Mouse (Mus musculus): Measurements from ENCODE around the gene Srsf10. TPM values are rescaled to one million over a fixed set of nuclear protein-coding genes. Genes with fewer than 3 reads are reported as not detected.

Srsf10 gene
- 233 and 249 TPM in 2 replicates for polyA plus RNA-seq (2014; fragmentation: Nextera tagmentation; extraction: Ambion mirVana)

GRCm38 (mm10) chr4:135855536-135856222 lies at the start of gene Srsf10:
Gene Srsf10 (plus strand): TSS chr4:135855747.
- Histone ChIP-seq H3K36me3 (ENCODE audit: control insufficient read depth, insufficient read depth, low read length) (peaks cover 3% of the 10 kb centered on the region; the same call in 1 of the 2 replicates), H3K27ac (ENCODE audit: low read depth, low read length) (peak within 1 kb of the TSS; percentile 97), H3K27me3 (replicated peaks; ENCODE audit: control insufficient read depth, insufficient read depth, low read length) (no peaks in the 10 kb centered on the region), H3K4me2 (peak within 1 kb of the TSS; percentile 98), H3K4me1 (replicated peaks; ENCODE audit: control insufficient read depth, insufficient read depth, low read length) (peaks cover 51% of the 10 kb centered on the region), H3K9ac (ENCODE audit: low read depth, low read length) (peak within 1 kb of the TSS; percentile 98), H3K9me3 (ENCODE audit: control insufficient read depth, low read length) (no peaks in the 10 kb centered on the region), H3K4me3 (ENCODE audit: low read depth, low read length) (peak within 1 kb of the TSS; percentile 99)
- peak; percentile 98 for DNase-seq (ENCODE audit: low spot score)
- ATAC-seq (replicated peaks; ENCODE audit: low FRiP score) = peak; percentile 93
- 0% methylated on average over 67 of the region's 67 CpGs for WGBS

DNA sequence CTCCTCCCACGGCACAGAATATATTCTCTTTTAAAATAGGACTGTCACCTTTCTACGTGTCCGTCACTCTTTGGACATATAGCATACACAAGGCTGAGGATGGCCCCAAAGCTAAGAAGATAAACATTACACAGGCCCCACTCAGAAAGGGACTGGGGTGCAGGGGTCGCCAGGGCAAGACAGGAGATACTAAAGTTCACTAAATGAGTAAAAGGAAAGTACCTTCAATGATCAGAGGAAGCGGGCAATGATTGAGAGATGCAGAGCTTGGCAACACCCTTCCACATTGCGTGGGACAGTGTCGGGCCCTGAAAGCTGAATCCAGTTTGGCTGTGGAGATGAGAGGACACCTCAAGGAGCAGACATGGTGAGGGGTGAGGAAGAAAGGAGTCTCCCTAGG lies 40.7 kb upstream of the Srsf10 start:
- WGBS = 77% methylated on average over 7 of the region's 7 CpGs
- H3K4me3 ChIP-seq (ENCODE audit: low read depth, low read length) = no peak overlapping the region
- no peak overlapping the region for H3K4me2 ChIP-seq
- no peaks in the 10 kb centered on the region for H3K9me3 ChIP-seq (ENCODE audit: control insufficient read depth, low read length)
- no peak for ATAC-seq (replicated peaks; ENCODE audit: low FRiP score)
- no peak overlapping the region for H3K27ac ChIP-seq (ENCODE audit: low read depth, low read length)
- no peak overlapping the region for H3K9ac ChIP-seq (ENCODE audit: low read depth, low read length)
- H3K4me1 ChIP-seq (replicated peaks; ENCODE audit: control insufficient read depth, insufficient read depth, low read length) = peaks cover 7% of the 10 kb centered on the region
- H3K27me3 ChIP-seq (replicated peaks; ENCODE audit: control insufficient read depth, insufficient read depth, low read length) = no peaks in the 10 kb centered on the region
- no peak for DNase-seq (ENCODE audit: low spot score)
- no peaks in the 10 kb centered on the region for H3K36me3 ChIP-seq (ENCODE audit: control insufficient read depth, insufficient read depth, low read length)

DNA sequence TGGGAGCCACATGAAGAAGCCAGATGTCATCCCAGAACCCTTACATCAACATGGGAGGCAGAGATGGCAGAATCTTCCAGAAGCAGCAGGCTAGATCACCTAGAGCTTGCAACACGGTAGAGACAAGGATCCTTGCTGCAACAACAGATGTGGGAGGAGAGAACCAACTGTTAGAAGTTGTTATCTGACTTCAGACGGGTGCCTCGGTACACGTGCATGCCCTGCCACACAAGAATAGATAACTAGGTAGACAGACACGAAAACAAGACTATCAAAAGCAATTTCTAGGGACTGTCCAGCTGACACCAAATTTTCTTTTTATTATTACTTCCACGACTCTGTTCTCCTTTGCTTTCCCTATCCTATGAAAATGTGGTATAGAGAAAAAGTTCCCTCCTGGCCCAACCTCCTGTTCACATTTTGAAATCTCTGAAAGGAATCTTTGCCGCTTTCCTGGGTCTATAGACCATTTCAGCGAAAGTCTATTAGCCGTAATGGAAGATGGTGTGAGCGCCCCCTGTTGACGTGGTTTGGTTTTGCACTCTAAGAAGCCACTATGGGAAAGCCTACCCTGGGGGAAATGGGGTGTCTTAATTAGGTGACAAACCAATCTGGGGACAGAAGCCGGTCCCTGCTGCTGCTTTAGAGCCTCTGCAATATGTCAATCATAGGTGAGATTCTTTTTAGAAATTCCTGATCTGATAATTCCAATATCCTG lies 38.5 kb upstream of the Srsf10 start:
- no peaks in the 10 kb centered on the region for H3K36me3 ChIP-seq (ENCODE audit: control insufficient read depth, insufficient read depth, low read length)
- no peak overlapping the region for H3K4me3 ChIP-seq (ENCODE audit: low read depth, low read length)
- H3K4me2 ChIP-seq = peak overlapping the region; percentile 33
- no peaks in the 10 kb centered on the region for H3K9me3 ChIP-seq (ENCODE audit: control insufficient read depth, low read length)
- ATAC-seq (replicated peaks; ENCODE audit: low FRiP score) = peak; percentile 89
- peak overlapping the region; percentile 65 for H3K27ac ChIP-seq (ENCODE audit: low read depth, low read length)
- no peak for DNase-seq (ENCODE audit: low spot score)
- no peaks in the 10 kb centered on the region for H3K27me3 ChIP-seq (replicated peaks; ENCODE audit: control insufficient read depth, insufficient read depth, low read length)
- WGBS = 25% methylated on average over 12 of the region's 12 CpGs
- H3K9ac ChIP-seq (ENCODE audit: low read depth, low read length) = no peak overlapping the region; the same call in 1 of the 2 replicates
- peaks cover 7% of the 10 kb centered on the region for H3K4me1 ChIP-seq (replicated peaks; ENCODE audit: control insufficient read depth, insufficient read depth, low read length)

DNA sequence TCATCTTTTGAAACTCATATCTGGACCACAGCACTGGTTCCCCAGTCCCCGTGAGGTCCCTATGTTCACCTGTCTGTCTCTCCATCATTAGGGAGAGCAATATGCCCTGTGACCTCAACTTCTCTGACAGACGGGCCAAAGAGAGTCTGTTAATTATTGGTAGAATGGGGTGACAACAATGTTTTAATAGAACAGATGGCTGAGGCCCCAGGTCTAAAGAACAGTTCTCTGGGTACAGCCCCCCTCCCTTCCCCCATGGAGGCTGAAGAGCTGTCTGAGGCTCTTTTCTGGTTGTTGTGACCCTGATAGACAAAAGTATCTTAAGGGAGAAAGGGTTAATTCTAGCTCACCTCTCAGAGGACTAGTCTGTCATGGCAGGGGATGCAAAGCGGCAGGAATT lies 37.2 kb upstream of the Srsf10 start:
- ATAC-seq (replicated peaks; ENCODE audit: low FRiP score) (no peak), DNase-seq (ENCODE audit: low spot score) (no peak)
- Histone ChIP-seq H3K9ac (ENCODE audit: low read depth, low read length) (no peak overlapping the region), H3K4me1 (replicated peaks; ENCODE audit: control insufficient read depth, insufficient read depth, low read length) (peaks cover 7% of the 10 kb centered on the region), H3K36me3 (ENCODE audit: control insufficient read depth, insufficient read depth, low read length) (no peaks in the 10 kb centered on the region), H3K9me3 (ENCODE audit: control insufficient read depth, low read length) (no peaks in the 10 kb centered on the region), H3K27ac (ENCODE audit: low read depth, low read length) (no peak overlapping the region), H3K27me3 (replicated peaks; ENCODE audit: control insufficient read depth, insufficient read depth, low read length) (no peaks in the 10 kb centered on the region), H3K4me2 (no peak overlapping the region), H3K4me3 (ENCODE audit: low read depth, low read length) (no peak overlapping the region)
- WGBS = 74% methylated on average over 3 of the region's 3 CpGs

DNA sequence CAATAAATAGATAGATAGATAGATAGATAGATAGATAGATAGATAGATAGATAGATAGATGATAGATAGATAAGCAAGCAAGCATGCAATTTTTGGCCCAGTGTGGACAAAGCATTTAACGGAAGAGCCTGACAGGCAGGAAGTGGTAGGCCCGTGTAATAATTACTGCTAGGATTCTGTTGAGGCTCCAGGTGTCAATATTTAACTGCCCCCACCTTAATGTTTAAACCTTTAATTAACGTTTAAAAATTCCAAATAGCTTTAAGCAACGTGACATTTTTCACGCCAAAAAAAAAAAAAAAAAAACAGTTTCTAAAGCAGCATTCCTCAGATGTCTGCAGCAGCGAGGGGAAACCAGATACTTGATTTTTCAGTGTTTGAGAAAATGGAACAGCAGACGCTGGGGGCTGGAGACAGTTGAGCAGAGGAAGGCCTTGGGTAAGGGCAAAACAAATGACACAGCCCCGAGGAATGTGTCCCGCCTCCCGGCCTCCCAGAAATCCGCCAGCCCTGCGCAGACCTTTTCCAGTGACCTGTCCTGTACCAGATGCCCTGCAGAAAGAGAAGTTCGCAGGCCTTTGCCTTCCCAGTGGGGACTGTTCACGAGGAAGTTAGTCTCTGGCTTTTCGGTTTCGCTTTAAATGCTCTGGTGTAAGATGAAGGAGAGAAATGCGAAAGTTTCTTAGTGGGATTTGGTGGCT lies 35.6 kb upstream of the Srsf10 start:
- WGBS = 62% methylated on average over 17 of the region's 17 CpGs
- no peak overlapping the region for H3K9ac ChIP-seq (ENCODE audit: low read depth, low read length)
- ATAC-seq (replicated peaks; ENCODE audit: low FRiP score) (no peak), DNase-seq (ENCODE audit: low spot score) (no peak)
- H3K4me3 ChIP-seq (ENCODE audit: low read depth, low read length) = no peak overlapping the region
- H3K27ac ChIP-seq (ENCODE audit: low read depth, low read length) = no peak overlapping the region
- no peaks in the 10 kb centered on the region for H3K9me3 ChIP-seq (ENCODE audit: control insufficient read depth, low read length)
- H3K36me3 ChIP-seq (ENCODE audit: control insufficient read depth, insufficient read depth, low read length) = no peaks in the 10 kb centered on the region
- no peak overlapping the region for H3K4me2 ChIP-seq
- H3K27me3 ChIP-seq (replicated peaks; ENCODE audit: control insufficient read depth, insufficient read depth, low read length) = no peaks in the 10 kb centered on the region
- H3K4me1 ChIP-seq (replicated peaks; ENCODE audit: control insufficient read depth, insufficient read depth, low read length) = peaks cover 7% of the 10 kb centered on the region

DNA sequence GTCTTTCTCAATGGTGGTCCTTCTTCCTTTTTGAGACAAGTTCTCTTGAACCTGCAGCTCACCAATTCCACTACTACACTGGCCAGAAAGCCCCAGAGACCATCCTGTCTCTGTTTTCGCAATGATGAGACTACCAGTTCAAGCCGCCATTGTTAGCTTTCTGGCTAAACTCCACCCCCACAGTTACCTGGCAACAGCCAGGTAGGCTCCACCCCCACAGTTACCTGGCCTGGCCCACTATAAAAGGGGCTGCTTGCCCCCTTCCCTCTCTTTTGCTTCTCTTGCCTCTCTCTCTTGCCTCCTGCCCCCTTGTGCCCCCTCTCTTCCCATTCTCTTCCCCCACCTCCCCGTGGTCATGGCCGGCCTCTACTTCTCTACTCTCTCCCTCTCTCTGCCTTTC lies 33.8 kb upstream of the Srsf10 start:
- Histone ChIP-seq H3K27ac (ENCODE audit: low read depth, low read length) (no peak overlapping the region), H3K9ac (ENCODE audit: low read depth, low read length) (no peak overlapping the region), H3K36me3 (ENCODE audit: control insufficient read depth, insufficient read depth, low read length) (no peaks in the 10 kb centered on the region), H3K27me3 (replicated peaks; ENCODE audit: control insufficient read depth, insufficient read depth, low read length) (no peaks in the 10 kb centered on the region), H3K4me3 (ENCODE audit: low read depth, low read length) (no peak overlapping the region), H3K4me1 (replicated peaks; ENCODE audit: control insufficient read depth, insufficient read depth, low read length) (peaks cover 6% of the 10 kb centered on the region), H3K9me3 (ENCODE audit: control insufficient read depth, low read length) (no peaks in the 10 kb centered on the region), H3K4me2 (no peak overlapping the region)
- DNase-seq (ENCODE audit: low spot score) = no peak
- 88% methylated on average over 4 of the region's 4 CpGs for WGBS
- no peak for ATAC-seq (replicated peaks; ENCODE audit: low FRiP score)

DNA sequence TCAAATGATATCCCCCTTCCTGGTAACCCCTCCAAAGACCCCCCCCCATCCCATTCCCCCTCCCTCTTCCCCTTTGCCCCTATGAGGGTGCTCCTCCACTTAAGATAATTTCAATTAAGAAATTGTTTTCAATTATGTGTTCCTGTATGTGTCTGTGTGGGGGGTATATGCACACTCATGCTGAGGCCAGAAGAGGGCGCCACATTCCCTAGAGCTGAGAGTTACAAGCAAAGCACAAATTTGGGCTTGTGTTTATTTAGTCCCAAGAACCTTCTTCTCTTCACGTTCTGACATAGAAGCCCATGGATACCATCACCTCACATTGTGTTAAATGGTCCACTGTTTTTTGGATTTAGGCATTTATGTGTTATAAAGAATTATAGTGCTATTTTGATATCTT lies 32.2 kb upstream of the Srsf10 start:
- ATAC-seq (replicated peaks; ENCODE audit: low FRiP score) = no peak
- Histone ChIP-seq H3K4me1 (replicated peaks; ENCODE audit: control insufficient read depth, insufficient read depth, low read length) (no peaks in the 10 kb centered on the region), H3K9me3 (ENCODE audit: control insufficient read depth, low read length) (no peaks in the 10 kb centered on the region), H3K27ac (ENCODE audit: low read depth, low read length) (no peak overlapping the region), H3K36me3 (ENCODE audit: control insufficient read depth, insufficient read depth, low read length) (no peaks in the 10 kb centered on the region), H3K27me3 (replicated peaks; ENCODE audit: control insufficient read depth, insufficient read depth, low read length) (no peaks in the 10 kb centered on the region), H3K4me3 (ENCODE audit: low read depth, low read length) (no peak overlapping the region), H3K9ac (ENCODE audit: low read depth, low read length) (no peak overlapping the region), H3K4me2 (no peak overlapping the region)
- WGBS = 50% methylated on average over 2 of the region's 2 CpGs
- DNase-seq (ENCODE audit: low spot score) = no peak

DNA sequence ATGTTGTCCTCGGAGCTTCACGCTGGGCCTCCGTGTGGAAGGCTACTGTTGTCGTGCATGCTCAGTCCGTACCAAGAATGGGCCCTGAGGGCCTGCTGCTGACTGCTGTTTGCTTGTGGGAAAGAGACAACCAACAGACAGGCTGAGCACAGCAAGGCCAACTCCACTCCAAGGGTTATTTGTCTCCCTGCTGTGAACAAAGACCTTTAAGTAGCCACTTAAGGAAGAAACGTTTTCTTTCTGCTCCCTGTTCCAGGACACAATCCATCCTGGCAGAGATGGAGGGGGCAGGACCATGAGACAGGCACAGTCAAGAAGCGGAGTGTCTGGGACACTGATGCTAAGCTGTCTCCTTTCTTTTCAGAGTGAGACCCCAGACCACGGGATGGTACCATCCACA lies 31.3 kb upstream of the Srsf10 start:
- DNase-seq (ENCODE audit: low spot score) = no peak
- Histone ChIP-seq H3K27ac (ENCODE audit: low read depth, low read length) (no peak overlapping the region), H3K4me2 (no peak overlapping the region), H3K4me1 (replicated peaks; ENCODE audit: control insufficient read depth, insufficient read depth, low read length) (no peaks in the 10 kb centered on the region), H3K27me3 (replicated peaks; ENCODE audit: control insufficient read depth, insufficient read depth, low read length) (no peaks in the 10 kb centered on the region), H3K36me3 (ENCODE audit: control insufficient read depth, insufficient read depth, low read length) (no peaks in the 10 kb centered on the region), H3K9me3 (ENCODE audit: control insufficient read depth, low read length) (no peaks in the 10 kb centered on the region), H3K9ac (ENCODE audit: low read depth, low read length) (no peak overlapping the region), H3K4me3 (ENCODE audit: low read depth, low read length) (no peak overlapping the region)
- ATAC-seq (replicated peaks; ENCODE audit: low FRiP score) = no peak
- WGBS = 64% methylated on average over 8 of the region's 8 CpGs
